Mouse (Mus musculus): ENCODE results near the gene Cd300lg.

- TF ChIP-seq CTCF (IDR thresholded peaks at IDR 0.05; ENCODE audit: control insufficient read depth, insufficient read depth, insufficient read length) (no peak), MAX (IDR thresholded peaks at IDR 0.05) (no peak), MYOD1 (IDR thresholded peaks at IDR 0.05; ENCODE audit: control insufficient read depth, insufficient read length, low read depth) (no peak), USF1 (IDR thresholded peaks at IDR 0.05; ENCODE audit: low read depth) (no peak), MYOG (IDR thresholded peaks at IDR 0.05; ENCODE audit: control insufficient read depth, extremely low read depth, insufficient read length) (no peak), CEBPB (IDR thresholded peaks at IDR 0.05; ENCODE audit: low read depth) (no peak), FOSL1 (IDR thresholded peaks at IDR 0.05; ENCODE audit: insufficient read depth, low read length, poor library complexity, severe bottlenecking) (no peak)
These were observed 8.2 kb upstream of the Cd300lg start for GRCm38 (mm10) chr11:102033055-102033591.

All from C2C12 (cell line).